Mouse (Mus musculus): ENCODE measurements around the gene Bloc1s1. TPM values are rescaled to one million over a fixed set of nuclear protein-coding genes. Genes with fewer than 3 reads are reported as not detected.

Gene Bloc1s1
- polyA plus RNA-seq, 1 experiment from 2014 or later, result 197 TPM

- Histone ChIP-seq H3K27ac (no peak overlapping the region), H3K4me3 (replicated peaks) (no peak overlapping the region), H3K9ac (replicated peaks) (no peak overlapping the region), H3K4me1 (replicated peaks) (no peaks in the 10 kb centered on the region), H3K4me2 (no peak overlapping the region), H3K9me3 (peaks cover 3% of the 10 kb centered on the region; the same call in 1 of the 2 replicates), H3K36me3 (no peaks in the 10 kb centered on the region), H3K27me3 (0 out of 2 replicates have a peak, but pooled peaks cover 3% of the 10 kb centered on the region)
- WGBS, result 22% methylated on average over 3 of the region's 3 CpGs
- no peak for ATAC-seq (ENCODE audit: insufficient number of reproducible peaks, insufficient read depth, low FRiP score, low TSS enrichment, low read depth)
Observed at GRCm38 (mm10) chr10:128945675-128946074, 21.8 kb upstream of the Bloc1s1 start.

- no peaks in the 10 kb centered on the region for H3K9me3 ChIP-seq
- H3K27ac ChIP-seq, result no peak overlapping the region
- ATAC-seq (ENCODE audit: insufficient number of reproducible peaks, insufficient read depth, low FRiP score, low TSS enrichment, low read depth), result no peak
- H3K9ac ChIP-seq (replicated peaks), result no peak overlapping the region
- H3K4me1 ChIP-seq (replicated peaks), result no peaks in the 10 kb centered on the region
- WGBS, result 83% methylated on average over 10 of the region's 10 CpGs
- H3K4me2 ChIP-seq, result no peak overlapping the region
- peaks cover 23% of the 10 kb centered on the region for H3K27me3 ChIP-seq
- H3K4me3 ChIP-seq (replicated peaks), result no peak overlapping the region
- no peaks in the 10 kb centered on the region for H3K36me3 ChIP-seq
Observed at GRCm38 (mm10) chr10:128940475-128941061, 16.7 kb upstream of the Bloc1s1 start.

- H3K4me2 ChIP-seq, result no peak overlapping the region
- H3K9me3 ChIP-seq, result no peaks in the 10 kb centered on the region
- 0 out of 2 replicates have a peak, but pooled peaks cover 4% of the 10 kb centered on the region for H3K4me1 ChIP-seq (replicated peaks)
- 53% methylated on average over 5 of the region's 5 CpGs for WGBS
- H3K27ac ChIP-seq, result no peak overlapping the region
- H3K27me3 ChIP-seq, result peaks cover 39% of the 10 kb centered on the region
- no peak overlapping the region for H3K4me3 ChIP-seq (replicated peaks)
- H3K36me3 ChIP-seq, result no peaks in the 10 kb centered on the region
- H3K9ac ChIP-seq (replicated peaks), result no peak overlapping the region
- ATAC-seq (ENCODE audit: insufficient number of reproducible peaks, insufficient read depth, low FRiP score, low TSS enrichment, low read depth), result no peak
Observed at GRCm38 (mm10) chr10:128938974-128939373, 15.1 kb upstream of the Bloc1s1 start.

GRCm38 (mm10) chr10:128938457-128938856, 14.6 kb upstream of the Bloc1s1 start:
- no peaks in the 10 kb centered on the region for H3K9me3 ChIP-seq
- no peak for ATAC-seq (ENCODE audit: insufficient number of reproducible peaks, insufficient read depth, low FRiP score, low TSS enrichment, low read depth)
- no peak overlapping the region for H3K4me2 ChIP-seq
- no peak overlapping the region for H3K9ac ChIP-seq (replicated peaks)
- peaks cover 44% of the 10 kb centered on the region for H3K27me3 ChIP-seq
- 82% methylated on average over 9 of the region's 9 CpGs for WGBS
- H3K36me3 ChIP-seq, result no peaks in the 10 kb centered on the region
- H3K4me1 ChIP-seq (replicated peaks), result peaks cover 8% of the 10 kb centered on the region; the same call in 1 of the 2 replicates
- no peak overlapping the region for H3K27ac ChIP-seq
- H3K4me3 ChIP-seq (replicated peaks), result no peak overlapping the region

GRCm38 (mm10) chr10:128937756-128938390, 14.0 kb upstream of the Bloc1s1 start:
- peaks cover 50% of the 10 kb centered on the region for H3K27me3 ChIP-seq
- 71% methylated on average over 12 of the region's 12 CpGs for WGBS
- peaks cover 9% of the 10 kb centered on the region; the same call in 1 of the 2 replicates for H3K4me1 ChIP-seq (replicated peaks)
- no peak overlapping the region for H3K4me3 ChIP-seq (replicated peaks)
- ATAC-seq (ENCODE audit: insufficient number of reproducible peaks, insufficient read depth, low FRiP score, low TSS enrichment, low read depth), result no peak
- H3K9ac ChIP-seq (replicated peaks), result no peak overlapping the region
- H3K4me2 ChIP-seq, result no peak overlapping the region
- H3K27ac ChIP-seq, result no peak overlapping the region
- no peaks in the 10 kb centered on the region for H3K9me3 ChIP-seq
- no peaks in the 10 kb centered on the region for H3K36me3 ChIP-seq

GRCm38 (mm10) chr10:128935826-128936440, 12.1 kb upstream of the Bloc1s1 start:
- H3K27ac ChIP-seq, result no peak overlapping the region
- H3K9ac ChIP-seq (replicated peaks), result no peak overlapping the region
- no peak for ATAC-seq (ENCODE audit: insufficient number of reproducible peaks, insufficient read depth, low FRiP score, low TSS enrichment, low read depth)
- 75% methylated on average over 8 of the region's 8 CpGs for WGBS
- H3K27me3 ChIP-seq, result peaks cover 66% of the 10 kb centered on the region
- peaks cover 9% of the 10 kb centered on the region; the same call in 1 of the 2 replicates for H3K4me1 ChIP-seq (replicated peaks)
- no peak overlapping the region for H3K4me2 ChIP-seq
- no peaks in the 10 kb centered on the region for H3K36me3 ChIP-seq
- H3K9me3 ChIP-seq, result no peaks in the 10 kb centered on the region
- H3K4me3 ChIP-seq (replicated peaks), result no peak overlapping the region

- Histone ChIP-seq H3K9ac (replicated peaks) (no peak overlapping the region), H3K4me1 (replicated peaks) (peaks cover 9% of the 10 kb centered on the region; the same call in 1 of the 2 replicates), H3K4me3 (replicated peaks) (no peak overlapping the region), H3K4me2 (no peak overlapping the region), H3K36me3 (no peaks in the 10 kb centered on the region), H3K9me3 (no peaks in the 10 kb centered on the region), H3K27ac (no peak overlapping the region), H3K27me3 (peaks cover 73% of the 10 kb centered on the region)
- 63% methylated on average over 7 of the region's 7 CpGs for WGBS
- ATAC-seq (ENCODE audit: insufficient number of reproducible peaks, insufficient read depth, low FRiP score, low TSS enrichment, low read depth), result no peak
Observed at GRCm38 (mm10) chr10:128934997-128935787, 11.4 kb upstream of the Bloc1s1 start.

- Histone ChIP-seq H3K4me1 (replicated peaks) (peaks cover 9% of the 10 kb centered on the region; the same call in 1 of the 2 replicates), H3K9me3 (no peaks in the 10 kb centered on the region), H3K4me2 (peak overlapping the region; percentile 78), H3K4me3 (replicated peaks) (peak overlapping the region; percentile 43), H3K27me3 (peaks cover 81% of the 10 kb centered on the region), H3K9ac (replicated peaks) (peak overlapping the region; percentile 45; the same call in 1 of the 2 replicates), H3K27ac (no peak overlapping the region), H3K36me3 (no peaks in the 10 kb centered on the region)
- no peak for ATAC-seq (ENCODE audit: insufficient number of reproducible peaks, insufficient read depth, low FRiP score, low TSS enrichment, low read depth)
- 3% methylated on average over 21 of the region's 21 CpGs for WGBS
Observed at GRCm38 (mm10) chr10:128933976-128934721, 10.3 kb upstream of the Bloc1s1 start.

GRCm38 (mm10) chr10:128933574-128933973, 9.7 kb upstream of the Bloc1s1 start, which contains the start of gene Itga7:
TSS of gene Itga7 (plus strand) at chr10:128933818.
- H3K4me2 ChIP-seq, result peak within 1 kb of the TSS; percentile 78
- no peaks in the 10 kb centered on the region for H3K9me3 ChIP-seq
- H3K27me3 ChIP-seq, result peaks cover 85% of the 10 kb centered on the region
- ATAC-seq (ENCODE audit: insufficient number of reproducible peaks, insufficient read depth, low FRiP score, low TSS enrichment, low read depth), result peak; percentile 84
- H3K27ac ChIP-seq, result no peak within 1 kb of the TSS
- under 1% methylated on average over 26 of the region's 26 CpGs for WGBS
- peaks cover 9% of the 10 kb centered on the region; the same call in 1 of the 2 replicates for H3K4me1 ChIP-seq (replicated peaks)
- peak within 1 kb of the TSS; percentile 45; the same call in 1 of the 2 replicates for H3K9ac ChIP-seq (replicated peaks)
- H3K4me3 ChIP-seq (replicated peaks), result peak within 1 kb of the TSS; percentile 43
- no peaks in the 10 kb centered on the region for H3K36me3 ChIP-seq

- Histone ChIP-seq H3K4me2 (no peak overlapping the region), H3K4me3 (replicated peaks) (no peak overlapping the region), H3K9me3 (no peaks in the 10 kb centered on the region), H3K36me3 (no peaks in the 10 kb centered on the region), H3K9ac (replicated peaks) (no peak overlapping the region), H3K27me3 (peaks cover 87% of the 10 kb centered on the region), H3K4me1 (replicated peaks) (peaks cover 9% of the 10 kb centered on the region; the same call in 1 of the 2 replicates), H3K27ac (no peak overlapping the region)
- WGBS, result 55% methylated on average over 2 of the region's 2 CpGs
- ATAC-seq (ENCODE audit: insufficient number of reproducible peaks, insufficient read depth, low FRiP score, low TSS enrichment, low read depth), result no peak
Observed at GRCm38 (mm10) chr10:128931441-128931840, 7.6 kb upstream of the Bloc1s1 start.
